In genomic region chr1:153598773-153599172, GRCm38 (mm10) we compare ENCODE assay signal across 9 mouse cellular contexts. TPM values are rescaled to one million over a fixed set of nuclear protein-coding genes. Genes with fewer than 3 reads are reported as not detected.
A peak's percentile ranks its signal among the peaks of the same experiment; 100 is the strongest.
DNase-seq lines count a peak whose midpoint lies in the region; ATAC-seq lines count a peak whose summit lies in the region.
"Had no signal": no experiment of that assay in that cellular context is flagged by ENCODE, and none has a peak within 500 bp of the region (broad histone marks: within the 10 kb centered on the region; RNA-seq: fewer than 3 reads in every experiment).

No protein-coding gene starts in this region.

- H3K36me3 ChIP-seq in kidney, embryonic 16.5 days (ENCODE audit: insufficient read depth, low read length), result no peaks in the 10 kb centered on the region
- H3K36me3 ChIP-seq in midbrain, embryonic 16.5 days (ENCODE audit: control insufficient read depth, insufficient read depth, low read length), result no peaks in the 10 kb centered on the region

- 9% methylated on average over 2 of the region's 2 CpGs for WGBS in kidney, embryonic 16.5 days
- WGBS in midbrain, embryonic 16.5 days, result 7% methylated on average over 2 of the region's 2 CpGs

- no peaks in the 10 kb centered on the region for H3K27me3 ChIP-seq in kidney, embryonic 16.5 days (ENCODE audit: insufficient read depth, low read length)
- no peaks in the 10 kb centered on the region for H3K27me3 ChIP-seq in midbrain, embryonic 16.5 days (ENCODE audit: control insufficient read depth, insufficient read depth, low read depth, low read length)

- no peak overlapping the region for H3K4me3 ChIP-seq in kidney, embryonic 16.5 days (ENCODE audit: low read length)
- no peak overlapping the region for H3K4me3 ChIP-seq in midbrain, embryonic 16.5 days (ENCODE audit: low read depth, low read length)

- H3K27ac ChIP-seq in kidney, embryonic 16.5 days (ENCODE audit: low read length), result no peak overlapping the region
- peak overlapping the region; percentile 59 for H3K27ac ChIP-seq in midbrain, embryonic 16.5 days (ENCODE audit: low read length)

- H3K4me1 ChIP-seq in kidney, embryonic 16.5 days (ENCODE audit: insufficient read depth, low read length), result peaks cover 16% of the 10 kb centered on the region
- peaks cover 11% of the 10 kb centered on the region for H3K4me1 ChIP-seq in midbrain, embryonic 16.5 days (ENCODE audit: control insufficient read depth, insufficient read depth, low read length)

- no peak overlapping the region for H3K9ac ChIP-seq in kidney, embryonic 16.5 days (replicated peaks; ENCODE audit: low read length)
- no peak overlapping the region for H3K9ac ChIP-seq in midbrain, embryonic 16.5 days (ENCODE audit: low read depth, low read length)

- H3K9me3 ChIP-seq in kidney, embryonic 16.5 days (ENCODE audit: low read length), result no peaks in the 10 kb centered on the region; the same call in 1 of the 2 replicates
- no peaks in the 10 kb centered on the region for H3K9me3 ChIP-seq in midbrain, embryonic 16.5 days (replicated peaks; ENCODE audit: control insufficient read depth, low read length, poor library complexity, severe bottlenecking)

- ATAC-seq in kidney, embryonic 16.5 days (ENCODE audit: low FRiP score, low TSS enrichment), result peak; percentile 83
- ATAC-seq in midbrain, embryonic 16.5 days, result peak; percentile 86

- peak; percentile 35 for DNase-seq in ovary, adult 18-20 months (ENCODE audit: low spot score)
- DNase-seq in ovary, postnatal 36 days (ENCODE audit: low spot score), result no peak
- DNase-seq in heart, adult 11 months, result peak; percentile 97
- DNase-seq in cerebellum, postnatal 25 days, result no peak
- no peak for DNase-seq in left cerebral cortex, adult 11 months (ENCODE audit: low spot score)
- DNase-seq in urinary bladder, postnatal 36 days (ENCODE audit: low spot score in 2 of 2), result no peak

- H3K4me2 ChIP-seq in kidney, embryonic 16.5 days (replicated peaks; ENCODE audit: low read depth, low read length), result no peak overlapping the region
- peak overlapping the region; percentile 4; the same call in 1 of the 2 replicates for H3K4me2 ChIP-seq in midbrain, embryonic 16.5 days (ENCODE audit: low read length)

RNA-seq across cellular contexts. Expression of gene Npl, which starts 48.9 kb away (rescaled TPM):
- polyA plus RNA-seq in kidney, embryonic 16.5 days (2015; fragmentation: Nextera tagmentation; extraction: Ambion mirVana), result 23.9 and 25.2 TPM in 2 replicates
- 11.2 and 13.3 TPM in 2 replicates for polyA plus RNA-seq in midbrain, embryonic 16.5 days (2015; fragmentation: Nextera tagmentation; extraction: Ambion mirVana)

RNA-seq across cellular contexts. Expression of gene Rgs8, which starts 54.1 kb away (rescaled TPM):
- polyA plus RNA-seq in kidney, embryonic 16.5 days (2015; fragmentation: Nextera tagmentation; extraction: Ambion mirVana), result 0.16 and 0.31 TPM in 2 replicates
- 47.1 and 49.1 TPM in 2 replicates for polyA plus RNA-seq in midbrain, embryonic 16.5 days (2015; fragmentation: Nextera tagmentation; extraction: Ambion mirVana)
- polyA plus RNA-seq: gonadal fat pad, adult 2 months had no signal

Comparison
In these comparisons a context has a peak if more than half of its experiments do, and no peak if none do; other contexts are left out.
1. DNase-seq: peak in ovary, adult 18-20 months (single experiment) and heart, adult 11 months (single experiment); none in ovary, postnatal 36 days (single experiment), cerebellum, postnatal 25 days (0 of 2), left cerebral cortex, adult 11 months (single experiment) and urinary bladder, postnatal 36 days (0 of 2).
2. RNA of gene Rgs8, which starts 54.1 kb away (polyA plus RNA-seq): 47.1 to 49.1 TPM in midbrain, embryonic 16.5 days; 0.16 to 0.31 TPM in kidney, embryonic 16.5 days; every median in the first group is over 10 times any median in the second.